Mouse (Mus musculus) large intestine, adult 2 months (tissue): Measurements from ENCODE around the gene Tmco3. TPM values are rescaled to one million over a fixed set of nuclear protein-coding genes. Genes with fewer than 3 reads are reported as not detected.
"Not testable (repeated sequence)": the region's sequence is repeated elsewhere in the genome, so short reads cannot be mapped to it uniquely, and the experiment has no call there.

Experiments
- DNase-seq: peaks from one replicate; pipeline ENCODE4 v3.0.0-alpha.2; 2012; ENCODE audit warnings: low read depth, low spot score
- WGBS: fragments of 180-500 bp; shearing (Covaris S2); methylation state at CpG from one replicate; pipeline ENCODE4 v1.1.7; 2018; 5-methylcytosine and 5-hydroxymethylcytosine counted together
- polyA plus RNA-seq: library from polyadenylated mRNA; depleted of rRNA; stranded (reverse); fragments of >200 nt; gene quantifications from 2 replicates; pipeline ENCODE4 v1.2.3, GENCODE M21; 2012

Tmco3 gene
- polyA plus RNA-seq, 1 experiment: 60.8 TPM

DNA sequence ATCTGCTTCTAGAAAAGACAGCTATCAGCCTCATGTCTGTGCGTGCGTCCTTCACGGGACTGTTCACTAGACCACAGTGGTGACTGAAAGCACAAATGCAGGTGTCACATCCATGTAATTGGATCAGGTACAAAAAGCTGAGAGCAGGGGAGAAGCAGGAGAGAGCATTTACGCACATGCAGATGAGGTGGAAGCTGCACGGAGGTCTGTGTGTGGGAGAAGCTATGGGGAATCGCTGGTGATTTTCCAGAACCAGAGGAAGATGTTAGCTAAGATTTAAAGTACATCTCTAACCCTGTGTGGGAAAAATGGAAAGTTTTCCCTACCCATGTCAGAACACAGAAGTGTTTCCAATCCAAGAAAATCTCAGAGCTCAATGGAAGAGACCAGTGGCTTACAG is 17.5 kb downstream of the Tmco3 start:
- WGBS: 93% methylated on average over 6 of the region's 6 CpGs
- DNase-seq: no peak

DNA sequence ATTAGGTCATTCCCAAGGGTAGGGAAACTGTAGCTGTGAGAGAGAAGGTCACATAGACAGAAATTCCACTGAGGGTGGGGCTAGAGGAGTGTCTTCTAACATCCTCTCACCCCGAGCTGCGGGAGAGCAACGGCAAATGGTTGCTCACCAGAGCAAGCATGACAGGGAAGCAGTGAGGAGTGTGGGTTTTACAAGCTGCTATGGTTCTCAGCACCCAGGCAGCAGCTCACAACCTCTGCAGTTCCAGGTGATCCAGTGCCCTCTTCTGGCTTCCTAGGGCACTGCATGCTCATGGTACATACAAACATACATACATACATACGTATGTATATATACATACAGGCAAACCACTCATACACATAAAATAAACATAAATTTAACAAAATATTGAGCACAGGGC is 17.9 kb downstream of the Tmco3 start:
- 93% methylated on average over 4 of the region's 4 CpGs for WGBS

DNA sequence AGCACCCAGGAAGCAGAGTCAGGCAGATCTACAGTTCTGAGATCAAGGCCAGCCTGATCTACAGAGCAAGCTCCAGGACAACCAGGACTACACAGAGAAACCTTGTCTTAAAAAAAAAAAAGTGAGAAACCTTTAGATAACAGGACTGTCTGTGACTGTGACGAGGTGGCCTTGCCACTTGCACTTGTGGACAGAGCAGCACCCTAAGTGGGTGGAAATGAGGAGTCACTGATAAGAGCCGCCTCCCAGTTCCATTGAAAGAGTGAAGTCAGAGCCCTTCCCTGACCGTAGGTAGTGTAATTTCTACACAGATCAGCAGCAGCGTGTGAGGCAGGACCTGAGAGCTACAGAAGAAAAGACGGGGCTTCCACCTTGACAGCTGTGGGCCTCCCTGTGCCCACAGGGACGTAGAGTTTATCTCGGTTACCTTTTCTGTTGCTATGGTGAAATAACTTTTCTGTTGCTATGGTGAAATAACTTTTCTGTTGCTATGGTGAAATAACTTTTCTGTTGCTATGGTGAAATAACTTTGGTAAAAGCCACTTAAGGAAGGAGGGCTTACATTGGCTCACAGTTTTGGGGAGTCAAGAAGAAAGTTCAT is 18.4 kb downstream of the Tmco3 start:
- no peak for DNase-seq
- WGBS: 68% methylated on average over 7 of the region's 7 CpGs

More for the DNA sequence above, 17.9 kb downstream of the Tmco3 start:
- DNase-seq: no peak

GRCm38 (mm10) chr8:13306916-13307315 is 18.9 kb downstream of the Tmco3 start:
- DNase-seq: no peak
- WGBS: 93% methylated on average over 9 of the region's 9 CpGs

GRCm38 (mm10) chr8:13314922-13315321 is 26.9 kb downstream of the Tmco3 start:
- WGBS: 45% methylated on average over 3 of the region's 3 CpGs
- no peak for DNase-seq

GRCm38 (mm10) chr8:13316671-13317070 is 28.7 kb downstream of the Tmco3 start:
- 93% methylated on average over 10 of the region's 10 CpGs for WGBS
- DNase-seq: no peak

DNA sequence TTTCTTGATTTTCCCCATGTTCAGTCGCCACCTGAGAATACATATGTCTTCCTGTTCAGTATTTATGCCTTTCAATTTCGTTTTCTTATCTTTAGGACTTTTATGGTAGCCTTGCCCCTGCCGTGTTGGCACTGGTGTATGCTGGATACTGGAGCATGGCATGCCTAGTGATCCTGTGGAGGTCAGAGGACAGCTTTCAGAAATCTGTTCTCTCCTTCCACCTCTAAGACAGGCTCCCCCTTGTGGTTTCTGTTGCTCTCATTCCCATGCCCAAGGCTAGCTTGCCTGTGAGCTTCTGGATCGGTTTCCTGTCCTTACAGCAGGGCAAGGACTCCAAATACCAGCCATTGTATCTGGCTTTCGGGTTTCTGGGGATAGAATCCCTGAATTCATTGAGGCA is 38.6 kb downstream of the Tmco3 start:
- WGBS: 11% methylated on average over 5 of the region's 5 CpGs
- peak; percentile 66 for DNase-seq

GRCm38 (mm10) chr8:13334671-13335070 is 46.7 kb downstream of the Tmco3 start:
- DNase-seq: no peak
- 56% methylated on average over 1 of the region's 1 CpGs for WGBS

DNA sequence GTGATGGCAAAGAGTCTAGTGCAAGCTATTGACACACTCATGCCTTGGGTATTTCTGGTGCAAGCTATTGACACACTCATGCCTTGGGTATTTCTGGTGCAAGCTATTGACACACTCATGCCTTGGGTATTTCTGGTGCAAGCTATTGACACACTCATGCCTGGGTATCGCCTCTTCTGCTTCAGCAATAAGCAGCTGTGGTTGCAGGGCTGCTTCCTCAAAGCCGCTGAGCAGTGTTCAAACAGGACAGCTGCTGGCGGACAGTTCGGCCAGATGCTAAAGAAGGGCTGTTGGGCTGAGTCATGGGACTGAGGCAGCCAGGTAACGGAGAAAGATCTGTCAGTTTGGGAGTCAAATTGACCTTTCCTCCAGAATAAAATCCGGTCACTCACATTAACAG is 49.3 kb downstream of the Tmco3 start:
- WGBS: 40% methylated on average over 6 of the region's 6 CpGs
- DNase-seq: not testable (repeated sequence)

GRCm38 (mm10) chr8:13337678-13338077 is 49.7 kb downstream of the Tmco3 start:
- no peak for DNase-seq
- 64% methylated on average over 3 of the region's 3 CpGs for WGBS

- WGBS: under 1% methylated on average over 67 of the region's 72 CpGs
- DNase-seq: no peak
Measured at GRCm38 (mm10) chr8:13338255-13338860, 50.4 kb downstream of the Tmco3 start, which contains the start of gene Tfdp1. Tfdp1 (plus strand) TSS chr8:13338751.

- no peak for DNase-seq
- WGBS: under 1% methylated on average over 63 of the region's 70 CpGs
Measured at GRCm38 (mm10) chr8:13338901-13339645, 51.1 kb downstream of the Tmco3 start.

DNA sequence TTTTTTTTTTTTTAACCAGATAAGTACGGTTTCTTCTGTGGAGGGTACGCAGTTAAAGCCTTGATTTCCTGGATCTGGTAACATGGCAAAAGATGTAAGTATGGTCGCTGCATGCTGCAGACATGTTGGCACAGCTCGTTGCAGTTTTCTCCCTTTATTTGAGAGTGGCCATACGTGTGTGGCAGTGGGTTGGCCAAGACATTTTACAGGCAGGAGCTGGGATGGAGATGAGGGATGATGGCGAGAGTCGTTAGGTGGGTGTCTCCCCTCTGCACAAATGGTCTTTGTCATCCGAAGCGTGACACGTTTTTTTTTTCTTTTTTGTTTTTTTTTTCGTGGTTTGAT is 51.6 kb downstream of the Tmco3 start:
- DNase-seq: no peak
- 11% methylated on average over 11 of the region's 11 CpGs for WGBS

DNA sequence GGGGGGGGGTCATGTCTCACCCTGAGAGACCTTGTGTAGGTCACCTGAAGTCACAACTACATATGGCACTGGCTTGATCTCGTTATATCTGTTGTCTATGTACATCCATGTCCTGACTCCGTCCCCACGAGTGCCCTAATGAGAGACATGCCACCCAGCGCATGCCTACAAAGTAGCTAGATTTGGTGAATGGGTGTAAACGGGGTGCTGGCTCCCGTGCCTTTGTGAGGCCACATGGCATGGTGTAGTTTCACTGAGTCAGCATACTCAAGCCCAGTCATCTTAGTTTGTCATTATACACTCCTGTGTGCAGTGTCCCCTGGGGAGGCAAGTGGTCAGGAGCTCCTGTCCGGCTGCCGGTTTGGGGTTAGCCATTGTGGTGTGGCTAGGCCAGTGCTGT is 52.7 kb downstream of the Tmco3 start:
- no peak for DNase-seq
- WGBS: 85% methylated on average over 8 of the region's 8 CpGs

- WGBS: 74% methylated on average over 2 of the region's 2 CpGs
- DNase-seq: no peak
Measured at GRCm38 (mm10) chr8:13342340-13342739, 54.4 kb downstream of the Tmco3 start.

- no peak for DNase-seq
- WGBS: 95% methylated on average over 4 of the region's 4 CpGs
Measured at GRCm38 (mm10) chr8:13343134-13343533, 55.1 kb downstream of the Tmco3 start.

DNA sequence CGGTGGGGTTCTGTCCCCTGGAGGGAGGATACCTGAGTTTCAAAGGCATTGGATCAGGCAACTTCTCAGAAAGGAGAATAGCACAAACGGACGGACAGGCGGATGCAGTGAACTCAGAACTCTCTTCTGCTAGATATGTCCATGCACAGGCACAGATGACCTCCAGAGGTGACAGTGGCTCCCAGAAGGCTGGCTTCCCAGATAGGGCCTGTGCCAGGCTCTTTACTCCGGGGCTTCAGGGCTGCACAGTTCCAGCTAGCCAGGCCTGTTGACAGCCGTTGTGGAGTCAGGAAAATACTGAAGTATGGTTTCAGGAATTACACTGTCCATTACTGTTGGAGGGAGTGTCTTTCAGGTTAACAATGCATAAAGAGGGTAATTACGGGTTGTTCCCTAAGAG is 62.1 kb downstream of the Tmco3 start:
- DNase-seq: no peak
- 78% methylated on average over 7 of the region's 7 CpGs for whole genome bisulfite sequencing

- WGBS: 72% methylated on average over 5 of the region's 5 CpGs
- DNase-seq: no peak
Measured at GRCm38 (mm10) chr8:13351593-13351992, 63.6 kb downstream of the Tmco3 start.

GRCm38 (mm10) chr8:13352601-13353000 is 64.6 kb downstream of the Tmco3 start:
- 69% methylated on average over 8 of the region's 8 CpGs for WGBS
- no peak for DNase-seq

DNA sequence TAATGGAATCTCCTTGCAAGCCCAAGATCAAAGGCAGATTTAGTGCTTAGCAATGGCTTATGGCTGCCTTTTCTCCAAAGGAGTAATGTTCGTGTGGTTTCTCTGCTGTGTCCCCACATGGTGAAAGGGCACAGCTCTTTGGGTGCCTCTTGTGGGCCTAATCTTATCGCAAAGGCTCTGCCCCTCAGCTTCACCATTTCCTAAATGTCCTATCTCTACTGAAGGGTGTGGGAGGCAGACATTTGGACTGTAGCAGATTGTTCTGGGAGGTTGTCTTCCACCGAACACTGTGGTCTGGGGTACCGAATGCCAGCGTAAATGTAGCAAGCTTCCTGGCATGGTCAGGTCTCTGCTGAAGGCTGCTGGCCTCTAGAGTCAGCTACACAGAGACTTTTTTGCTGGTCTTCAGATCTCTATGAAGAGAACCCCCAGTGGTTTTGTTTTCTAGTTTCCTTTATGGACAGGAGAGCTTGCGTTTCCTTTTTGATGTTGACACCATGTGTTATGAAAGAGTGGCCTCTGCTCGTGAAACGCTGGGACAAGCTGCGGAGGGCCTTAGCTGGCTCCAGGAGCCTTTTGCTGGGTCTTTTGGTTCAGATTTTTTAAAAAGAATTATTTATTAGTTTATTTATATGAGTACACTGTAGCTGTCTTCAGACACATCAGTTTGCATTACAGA is 65.3 kb downstream of the Tmco3 start:
- WGBS: 81% methylated on average over 9 of the region's 9 CpGs
- no peak for DNase-seq

- DNase-seq: no peak
- WGBS: 81% methylated on average over 4 of the region's 4 CpGs
Measured at GRCm38 (mm10) chr8:13353883-13354282, 65.9 kb downstream of the Tmco3 start.
